Mouse (Mus musculus) left cerebral cortex, postnatal 14 days (tissue): ENCODE data around the gene Acvrl1. TPM values are rescaled to one million over a fixed set of nuclear protein-coding genes. Genes with fewer than 3 reads are reported as not detected.

Source experiments
- DNase-seq, 2 experiments: peaks; one replicate each; pipeline ENCODE4 v3.0.0; 2021 to 2022; ENCODE audit warnings: low spot score in 2 of 2, mixed read lengths in 1 of 2
- intact Hi-C: fragments of 180-260 bp; cut with DNase I; formaldehyde crosslinking; loops from one replicate; pipeline ENCODE4 v1.15.1; 2025
- total RNA-seq, 2 experiments: library from RNA; stranded (reverse); gene quantifications; 2 replicates each; pipeline ENCODE4 v1.2.3; 2021

Acvrl1 gene
- total RNA-seq, 2 experiments from 2014 or later: 12.9 to 17.1 TPM

DNA sequence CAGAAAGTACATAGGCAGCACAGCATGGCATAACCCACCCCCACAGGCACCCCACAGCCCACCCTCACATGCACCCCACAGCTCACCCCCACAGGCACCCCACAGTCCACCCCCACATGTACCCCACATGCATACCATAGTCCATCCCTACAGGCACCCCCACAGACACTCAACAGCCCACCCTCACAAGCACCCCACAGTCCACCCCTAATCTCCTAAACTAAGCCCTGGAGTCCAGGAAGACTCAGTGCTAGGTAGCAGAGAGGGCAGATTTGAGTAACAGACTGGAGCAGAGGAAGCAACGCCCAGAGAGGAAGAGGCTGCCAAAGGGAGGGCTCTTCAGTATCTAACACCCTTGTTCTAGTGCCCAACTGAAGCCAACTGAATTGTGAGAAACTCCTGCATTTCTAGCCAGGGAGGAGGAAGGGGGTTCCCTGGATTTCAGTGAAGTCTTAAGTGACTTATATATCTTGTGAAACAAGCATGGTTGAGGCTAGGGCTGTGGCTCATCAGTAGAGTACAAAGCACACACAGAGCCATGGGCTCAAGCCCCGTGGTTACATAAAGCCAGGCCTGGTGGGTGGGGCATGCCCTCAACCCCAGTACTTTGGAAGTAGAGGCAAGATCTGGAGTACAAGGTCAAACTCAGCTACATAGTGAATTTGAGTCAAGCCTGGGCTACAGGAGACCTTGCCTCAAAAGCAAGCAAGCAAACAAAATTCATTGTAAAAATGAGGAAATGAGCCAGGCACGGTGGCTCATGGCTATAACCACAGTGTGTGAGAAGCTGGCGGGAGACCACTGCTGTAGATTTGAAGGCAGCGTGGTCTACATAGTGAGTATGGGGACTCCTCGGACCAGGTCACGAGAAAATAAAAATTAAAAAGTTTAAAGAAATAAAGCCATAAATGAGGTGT is 26.6 kb downstream of the Acvrl1 start:
- intact Hi-C loops: no loop called here
- no peak for DNase-seq

DNA sequence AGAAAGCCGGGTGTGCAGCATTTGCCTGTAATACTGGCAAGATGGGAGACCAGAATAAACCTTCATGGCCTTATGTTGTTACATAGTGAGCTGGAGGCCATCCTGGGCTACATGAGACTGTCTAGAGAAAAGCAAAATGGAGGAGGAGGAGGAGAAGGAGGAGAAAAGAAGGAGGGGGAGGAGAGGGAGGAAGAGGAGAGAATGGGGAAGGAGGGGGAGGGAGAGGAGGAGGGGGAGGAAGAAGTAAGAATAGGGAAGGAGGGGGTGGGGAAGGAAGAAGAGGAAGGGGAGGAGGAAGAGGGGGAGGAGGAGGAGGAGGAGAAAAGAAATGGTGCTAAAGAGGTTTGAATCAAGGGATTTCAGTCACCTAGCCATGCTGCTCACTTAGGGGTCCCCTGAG is 31.8 kb downstream of the Acvrl1 start:
- DNase-seq: no peak
- intact Hi-C loops: no loop called here

DNA sequence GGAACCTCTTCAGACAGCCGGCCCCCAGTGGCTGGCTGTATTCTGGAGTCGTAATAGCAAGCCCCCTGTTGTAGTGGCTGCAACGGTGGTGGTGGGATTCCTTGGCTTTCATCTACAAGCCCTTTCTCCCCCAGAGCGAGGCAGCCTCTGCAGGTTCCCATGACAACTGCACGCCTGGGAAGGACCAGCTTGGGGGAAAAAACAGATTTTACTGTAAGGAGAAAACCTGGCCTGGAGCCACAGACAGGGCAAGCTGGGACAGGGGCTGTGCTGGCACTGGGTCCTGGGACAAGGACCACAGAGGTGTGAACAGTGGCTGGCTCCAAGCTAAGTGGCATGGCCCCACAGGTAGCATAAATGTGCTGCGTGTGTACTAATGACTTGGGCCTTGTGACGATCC is 32.3 kb downstream of the Acvrl1 start:
- intact Hi-C loops: no loop called here
- peak; percentile 74 to 83 for DNase-seq

DNA sequence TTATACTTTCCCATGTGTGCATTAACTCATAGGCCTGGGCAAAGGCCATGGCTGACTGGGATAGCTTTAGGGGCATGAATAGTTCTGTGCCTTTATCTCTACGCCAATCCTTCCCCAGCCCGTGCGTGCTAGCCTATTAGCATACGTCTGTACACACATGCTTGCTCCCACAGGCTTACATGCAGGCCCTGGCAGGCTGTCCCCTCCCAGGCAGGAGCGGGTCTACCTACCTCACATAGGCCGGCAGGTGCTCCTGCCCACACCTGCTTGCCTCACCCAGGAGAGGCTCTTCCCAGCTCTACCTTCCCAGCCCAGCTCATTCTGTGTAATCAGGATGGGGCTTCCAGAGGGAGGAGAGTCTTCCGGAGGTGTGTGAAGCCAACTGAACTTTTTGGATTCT is 33.2 kb downstream of the Acvrl1 start:
- intact Hi-C loops: no loop called here

DNA sequence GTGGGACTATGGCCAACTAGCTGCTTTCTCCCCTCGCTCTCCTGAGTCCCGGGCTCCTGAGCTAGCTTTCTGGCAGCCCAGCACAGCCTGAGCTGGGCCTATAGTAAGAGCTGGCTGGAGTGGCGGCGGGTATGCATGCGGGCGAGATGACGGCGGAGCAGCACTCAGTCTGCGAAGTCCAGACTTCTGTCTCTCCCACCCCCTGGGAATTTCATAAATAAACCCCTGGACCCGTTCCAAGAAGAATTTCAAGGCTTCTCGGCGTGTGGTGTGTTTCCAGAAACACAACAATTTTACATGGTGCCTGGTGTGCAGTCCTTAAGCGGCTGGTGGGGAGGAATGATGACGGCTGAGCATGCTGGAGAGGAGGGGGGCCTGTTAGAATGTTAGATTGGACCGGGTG is 34.7 kb downstream of the Acvrl1 start:
- intact Hi-C loops: no loop called here
- DNase-seq: peak; percentile 65

More for the DNA sequence above, 33.2 kb downstream of the Acvrl1 start:
- DNase-seq: no peak

DNA sequence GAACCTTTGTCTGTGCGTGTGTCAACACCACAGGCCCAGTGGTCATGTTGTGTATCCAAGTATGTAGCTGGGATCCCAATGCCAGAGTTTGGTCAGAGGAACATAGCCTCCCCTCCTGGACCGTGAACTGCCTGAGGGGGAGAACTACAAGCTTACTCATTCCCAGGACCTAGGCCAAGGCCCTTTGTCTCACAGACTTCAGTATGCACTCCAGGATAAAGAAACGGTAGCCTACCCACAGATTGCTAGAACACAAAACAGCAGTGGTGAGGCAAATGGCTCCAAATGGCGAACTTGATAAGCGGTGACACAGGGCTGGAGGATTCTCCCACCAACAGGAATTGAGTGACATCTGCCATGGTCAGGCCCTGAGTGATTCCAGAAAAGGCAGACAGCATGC is 35.5 kb downstream of the Acvrl1 start:
- intact Hi-C loops: no loop called here
- no peak for DNase-seq

DNA sequence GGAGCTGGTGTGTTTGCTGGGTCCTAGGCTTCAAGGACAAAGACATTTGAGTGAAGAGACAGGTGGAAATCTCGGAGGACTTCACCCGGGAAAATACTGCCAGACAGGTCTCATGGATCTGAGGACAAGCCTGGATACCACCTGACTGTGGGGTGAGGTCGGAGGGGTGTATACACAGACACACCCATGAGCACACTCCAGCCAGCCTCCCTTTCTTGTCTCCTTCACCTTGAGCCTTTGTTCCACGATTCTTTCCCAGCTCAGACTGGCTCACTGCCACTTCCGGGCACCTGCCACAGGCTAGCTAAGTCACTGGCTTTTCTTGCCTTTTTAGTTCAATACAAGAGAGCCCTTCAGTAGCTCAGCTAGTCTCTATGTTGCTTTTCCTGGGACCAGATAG is 36.0 kb downstream of the Acvrl1 start:
- intact Hi-C loops: no loop called here
- no peak for DNase-seq

DNA sequence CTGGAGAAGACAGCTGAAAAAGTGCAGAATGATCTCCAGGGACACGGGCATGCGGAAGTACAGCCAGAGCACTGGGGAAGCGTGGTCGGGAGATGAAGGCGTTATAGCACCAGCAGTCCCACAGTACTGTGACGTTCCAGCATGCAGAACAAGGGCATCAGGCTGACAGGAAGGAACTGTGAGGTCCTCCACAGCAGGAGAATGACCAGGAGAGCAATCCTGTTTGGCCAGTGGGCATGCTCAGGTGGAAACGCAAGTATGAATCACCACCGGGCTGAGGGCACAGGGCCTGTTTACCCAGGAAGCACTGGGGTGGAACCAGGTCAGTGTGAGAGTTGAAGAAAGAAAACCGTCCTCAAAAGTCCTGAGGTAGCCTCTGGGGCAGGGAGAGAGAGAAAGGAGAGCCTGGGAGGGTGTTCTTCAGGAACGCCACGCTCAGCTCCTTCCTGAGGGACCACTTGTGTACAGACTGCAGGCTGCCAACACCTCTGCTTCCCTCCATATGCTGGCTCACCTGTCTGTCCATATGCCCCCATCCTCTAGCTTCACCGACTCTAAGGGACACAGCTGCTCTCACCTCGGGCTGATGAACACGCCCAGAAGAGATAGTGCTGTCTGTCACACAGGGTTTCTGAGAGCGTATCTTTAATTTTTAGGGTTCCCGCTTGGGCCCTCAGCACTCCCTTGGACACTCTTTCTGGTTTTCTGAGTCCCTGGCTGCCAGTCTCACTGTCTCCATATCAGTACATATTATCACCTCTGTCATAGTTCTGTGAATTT is 37.5 kb downstream of the Acvrl1 start:
- DNase-seq: no peak
- intact Hi-C loops: no loop called here

DNA sequence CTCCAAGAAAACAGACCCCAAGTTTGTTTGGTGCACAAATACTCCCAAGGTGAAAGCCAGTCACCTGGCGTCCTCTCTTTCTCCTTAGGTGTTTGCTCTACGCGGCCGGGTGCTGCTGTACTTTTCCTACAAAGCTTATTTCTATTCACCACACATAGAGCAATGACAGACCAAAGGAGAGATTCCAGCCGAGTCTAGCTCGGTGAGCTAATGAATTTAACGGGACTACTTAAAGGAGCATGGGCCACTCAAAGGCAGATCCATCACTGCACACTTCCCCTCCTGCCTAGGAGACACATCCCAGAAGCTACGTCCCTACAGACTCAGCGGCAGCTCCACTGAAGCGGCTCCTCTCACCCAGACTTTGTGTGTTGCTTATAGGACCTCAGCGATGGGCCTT is 39.2 kb downstream of the Acvrl1 start:
- intact Hi-C loops: no loop called here
- DNase-seq: no peak

DNA sequence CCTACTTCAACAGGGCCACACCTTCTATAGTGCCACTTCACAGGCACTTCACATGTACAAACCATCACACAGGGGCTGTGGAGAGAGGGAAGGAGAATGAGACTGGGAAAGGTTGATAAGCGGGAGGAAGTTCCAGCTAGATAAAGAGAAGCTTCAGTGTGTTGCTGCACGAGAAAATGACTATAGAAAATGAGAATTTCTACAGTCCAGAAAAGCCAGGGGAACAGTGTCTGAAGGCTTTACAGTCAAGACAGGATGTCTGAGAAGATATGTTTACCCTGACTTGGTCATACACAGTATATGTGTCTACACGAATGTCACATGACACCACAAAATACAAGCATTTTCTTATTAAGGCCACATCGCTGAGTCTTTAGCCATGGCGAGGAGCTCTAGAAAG is 41.6 kb downstream of the Acvrl1 start:
- intact Hi-C loops: no loop called here

DNA sequence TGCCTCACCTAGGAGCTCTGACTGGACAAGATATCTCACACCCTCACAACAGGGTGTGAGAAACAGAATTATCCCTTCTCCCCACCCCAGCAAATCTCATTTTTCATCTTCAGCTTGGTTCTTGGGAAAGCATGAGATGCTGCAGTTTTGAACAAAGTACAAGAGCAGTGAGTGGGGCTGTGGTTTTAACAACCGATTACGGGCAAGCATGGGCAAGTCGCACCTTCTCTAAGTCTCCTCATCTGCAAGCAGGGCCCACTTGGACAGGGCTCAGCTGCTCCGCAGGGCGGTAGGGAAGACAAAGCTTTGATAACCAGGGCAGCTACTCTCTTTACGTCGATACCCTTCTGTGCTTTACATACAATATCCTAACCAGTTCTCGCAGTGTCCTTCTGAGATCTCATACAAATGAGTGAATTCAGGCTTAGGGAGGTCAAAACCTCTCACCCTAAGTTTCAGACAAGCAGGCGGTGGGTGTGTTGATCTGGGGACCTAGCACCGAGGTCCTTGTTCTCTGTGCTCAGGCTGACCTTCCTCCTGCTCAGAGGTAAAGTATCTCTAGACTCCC is 42.2 kb downstream of the Acvrl1 start:
- no peak for DNase-seq
- intact Hi-C loops: no loop called here

More for the DNA sequence above, 41.6 kb downstream of the Acvrl1 start:
- no peak for DNase-seq

DNA sequence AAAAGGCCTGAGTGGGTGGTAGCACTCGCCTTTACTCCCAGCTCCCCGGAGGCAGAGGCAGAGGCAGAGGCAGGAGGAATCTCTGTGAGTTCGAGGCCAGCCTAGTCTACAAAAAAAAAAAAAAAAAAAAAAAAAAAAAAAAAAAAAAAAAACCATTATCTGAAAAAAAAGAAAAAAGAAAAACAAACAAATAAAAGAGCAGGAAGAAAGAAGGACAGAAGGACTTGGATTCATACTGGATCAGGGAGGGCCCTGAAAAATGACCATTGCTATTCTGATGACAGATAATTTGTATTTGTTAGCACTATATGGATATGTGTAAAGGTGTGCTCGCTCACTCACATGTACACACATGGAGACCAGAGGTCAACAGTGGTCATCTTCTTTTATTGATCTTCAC is 43.0 kb downstream of the Acvrl1 start:
- DNase-seq: no peak
- intact Hi-C loops: no loop called here

DNA sequence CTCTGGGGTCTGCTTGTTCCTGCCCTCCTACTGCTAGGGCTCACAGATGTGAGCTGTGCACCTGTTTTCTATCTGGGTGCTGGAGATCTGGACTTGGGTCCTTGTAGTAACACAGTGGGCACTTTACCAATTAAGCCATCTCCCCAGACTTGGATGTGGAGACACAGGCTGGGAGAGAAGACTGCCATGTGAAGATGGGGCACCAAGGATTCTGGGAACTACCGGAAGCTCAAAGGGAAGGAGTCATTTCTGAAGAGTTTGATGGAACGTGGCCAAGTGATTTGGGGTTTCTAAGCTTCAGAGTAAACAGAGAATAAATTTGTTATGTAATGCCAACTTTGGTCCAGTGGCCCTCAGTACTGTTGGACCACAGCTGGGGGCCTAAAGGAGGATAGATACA is 43.7 kb downstream of the Acvrl1 start:
- DNase-seq: no peak
- intact Hi-C loops: no loop called here

DNA sequence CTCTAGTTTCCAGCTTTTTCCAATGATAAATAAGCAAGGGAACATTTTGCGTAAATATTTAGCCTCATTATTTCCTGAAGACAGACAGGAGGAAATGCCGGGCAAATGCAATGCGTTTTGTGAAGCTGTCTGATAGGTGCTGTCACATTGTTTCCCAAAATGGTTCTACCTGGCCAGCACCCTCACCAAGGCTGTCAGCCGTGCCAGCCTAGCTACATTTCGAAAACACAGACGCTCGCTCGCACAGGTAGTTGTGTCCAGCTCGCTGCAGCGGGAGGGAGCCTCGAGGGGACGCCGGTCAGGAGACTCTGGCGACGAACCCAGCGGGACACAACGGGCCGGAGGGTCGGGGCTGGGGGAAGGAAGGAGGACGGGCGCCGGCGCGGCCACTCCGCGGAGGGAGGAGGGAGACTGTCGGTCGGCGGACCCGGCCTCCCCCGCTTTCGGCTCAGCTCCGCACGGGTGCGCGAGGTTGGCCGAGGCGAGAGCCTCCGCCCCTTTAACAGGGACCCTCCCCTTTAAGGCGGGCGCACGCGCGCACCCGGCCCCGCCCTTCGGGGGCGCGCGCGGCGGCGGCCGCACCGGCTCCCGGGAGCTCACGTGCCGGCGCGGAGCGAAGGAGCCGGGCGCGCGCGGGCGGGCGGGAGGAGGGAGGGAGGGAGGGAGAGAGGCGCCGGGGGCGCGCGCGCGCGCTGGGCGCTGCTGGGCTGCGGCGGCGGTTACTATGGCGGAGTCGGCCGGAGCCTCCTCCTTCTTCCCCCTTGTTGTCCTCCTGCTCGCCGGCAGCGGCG is 45.3 kb downstream of the Acvrl1 start, which contains the start of gene Acvr1b:
Gene Acvr1b (plus strand): TSS at position 647 of the 791 bp plus-strand sequence.
- DNase-seq: peak; percentile 86 to 91
- intact Hi-C loops: loop anchor here (2.0 kb wide), 1 partner anchor 29 kb away; no protein-coding TSS in a partner anchor

DNA sequence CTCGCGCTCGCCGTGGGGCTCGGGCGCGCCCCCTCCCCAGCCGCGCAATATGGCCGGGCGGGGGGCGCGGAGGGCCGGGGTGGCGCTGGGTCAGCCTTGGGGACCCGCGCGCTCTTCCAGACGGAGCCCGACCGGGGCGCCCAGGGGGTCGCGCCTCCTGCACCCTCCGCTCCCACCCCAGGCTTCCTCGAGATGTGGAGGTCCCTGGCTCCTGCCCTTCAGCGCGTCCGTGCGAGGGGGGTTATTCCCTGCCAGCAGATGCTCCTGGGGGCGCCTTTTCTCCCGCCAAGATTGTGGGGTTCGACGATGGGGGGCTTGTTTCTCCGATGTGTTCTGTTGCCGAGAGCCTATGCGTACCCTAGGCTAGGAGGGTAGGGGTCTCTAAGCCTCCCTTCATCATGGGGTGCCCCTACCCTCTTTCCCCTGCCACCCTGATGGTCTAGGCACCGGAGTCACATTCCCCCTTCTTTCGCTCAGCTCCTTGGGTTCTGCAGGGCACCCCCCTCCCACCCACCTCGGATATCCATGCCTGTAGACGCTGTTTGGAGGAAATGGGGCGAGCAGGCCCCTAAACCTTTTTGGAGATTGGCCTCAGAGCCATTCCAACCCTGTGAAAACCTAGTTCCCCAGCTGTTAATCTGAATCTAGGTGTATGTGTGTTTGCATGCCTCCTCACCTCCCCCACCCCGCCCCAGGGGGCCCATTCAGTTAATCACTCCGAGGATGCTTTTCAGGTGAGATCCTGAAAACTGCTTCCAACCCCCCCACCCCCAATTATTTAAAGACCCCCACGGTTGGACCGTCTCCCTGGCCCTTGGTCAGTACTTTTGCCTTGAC is 46.2 kb downstream of the Acvrl1 start:
- intact Hi-C loops: loop anchor here (2.0 kb wide), 1 partner anchor 30 kb away; no protein-coding TSS in a partner anchor
- no peak for DNase-seq

DNA sequence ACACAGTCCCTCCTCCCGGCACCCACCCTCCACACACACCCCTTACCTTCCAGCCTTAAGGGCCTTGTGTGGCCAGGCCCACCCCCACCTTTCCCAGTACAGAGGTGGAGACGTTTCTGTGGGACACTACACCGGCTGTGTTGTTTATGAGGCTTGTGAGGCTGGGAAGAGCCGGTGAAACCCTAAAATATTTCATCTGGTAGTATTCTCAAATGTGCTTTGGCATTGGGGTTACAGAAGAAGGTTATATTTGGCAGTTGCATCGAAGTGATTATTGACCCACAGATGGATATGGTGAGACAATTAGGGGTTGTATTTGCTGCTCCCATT is 46.8 kb downstream of the Acvrl1 start:
- no peak for DNase-seq
- intact Hi-C loops: loop anchor here (2.0 kb wide), 1 partner anchor 30 kb away; no protein-coding TSS in a partner anchor

DNA sequence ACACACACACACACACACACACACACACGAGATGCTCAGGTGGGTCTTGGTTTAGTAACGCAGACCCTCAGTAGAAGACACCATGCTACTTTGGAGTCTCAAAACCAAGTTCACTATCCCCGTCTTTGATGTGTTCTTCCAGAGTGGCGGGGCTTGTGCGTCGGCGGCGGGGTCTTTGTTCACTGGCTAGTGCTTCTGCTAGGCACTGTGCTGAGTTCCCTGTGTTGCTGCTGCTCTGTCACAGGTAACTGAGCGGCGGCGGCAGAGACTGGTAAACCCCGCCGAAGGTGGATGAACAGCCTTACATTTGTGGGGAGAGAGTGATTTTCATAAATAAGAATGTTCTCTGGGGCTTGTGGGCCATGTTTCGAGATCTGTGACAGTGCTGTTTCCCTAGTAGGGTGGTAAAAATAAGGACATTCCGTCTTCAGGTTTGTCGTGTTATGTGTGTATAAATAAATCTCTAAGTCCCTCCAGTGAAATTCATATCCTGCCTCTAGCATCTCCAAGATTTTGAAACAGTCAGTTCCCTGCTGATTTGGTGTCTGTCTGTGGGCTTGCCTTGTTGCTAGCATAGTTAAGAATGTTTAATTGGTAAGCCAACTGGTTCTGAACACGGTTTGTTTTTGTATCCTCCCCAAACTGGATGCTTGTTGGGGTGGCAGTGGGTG is 47.4 kb downstream of the Acvrl1 start:
- intact Hi-C loops: loop anchor here (2.0 kb wide), 1 partner anchor 31 kb away; no protein-coding TSS in a partner anchor
- DNase-seq: peak in 1 of 2 experiments; percentile 51

DNA sequence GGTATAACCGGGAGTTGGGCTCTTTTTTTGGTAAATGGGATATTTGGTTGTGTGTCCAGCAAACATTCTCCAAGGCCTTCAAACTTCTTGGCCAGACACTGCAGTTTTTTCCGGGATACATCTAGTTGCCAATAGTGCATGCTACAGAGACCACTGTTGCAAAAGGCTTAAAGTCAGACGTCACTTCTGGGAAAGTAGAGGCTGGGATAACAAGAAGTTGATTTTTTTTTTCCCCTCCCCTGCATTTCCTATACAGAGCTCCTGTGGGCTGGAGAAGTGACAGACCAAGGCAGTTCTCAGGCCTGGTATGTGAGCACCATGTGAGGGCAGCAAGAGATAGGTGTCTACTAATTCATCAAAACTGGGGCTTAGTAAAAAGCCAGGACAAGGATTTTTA is 48.0 kb downstream of the Acvrl1 start:
- DNase-seq: no peak
- intact Hi-C loops: no loop called here
